Mouse (Mus musculus) embryonic facial prominence, embryonic 14.5 days (tissue): ENCODE measurements around the gene Ripk1. TPM values are rescaled to one million over a fixed set of nuclear protein-coding genes. Genes with fewer than 3 reads are reported as not detected.

Experiments
- ATAC-seq: fragments of 200-750 bp; cut with Nextera tagmentation; 2 replicates; pipeline ENCODE4 v1.8.0; 2017; ENCODE audit warnings: low read depth, moderate number of reproducible peaks, moderate TSS enrichment
- DNase-seq: peaks from one replicate; pipeline ENCODE4 v3.0.0-alpha.2; 2015; ENCODE audit warnings: low spot score
- H3K27ac ChIP-seq: fragments of 300-500 bp; sonication (generic); replicated peaks from 2 replicates; pipeline ENCODE4 v1.5.1; 2014; ENCODE audit warnings: low read depth, mild to moderate bottlenecking, low read length, moderate library complexity
- H3K27me3 ChIP-seq: fragments of 300-500 bp; sonication (generic); replicated peaks from 2 replicates; pipeline ENCODE4 v1.6.1; 2014; ENCODE audit warnings: low read length; ENCODE audit not compliant: control insufficient read depth, insufficient read depth
- H3K36me3 ChIP-seq: fragments of 300-500 bp; sonication (generic); 2 replicates; pipeline ENCODE4 v1.6.1; 2014; ENCODE audit warnings: low read length, mixed read lengths; ENCODE audit not compliant: control insufficient read depth, insufficient read depth
- H3K4me1 ChIP-seq: fragments of 300-500 bp; sonication (generic); 2 replicates; pipeline ENCODE4 v1.6.1; 2014; ENCODE audit warnings: antibody characterized with exemption, low read length; ENCODE audit not compliant: control insufficient read depth, insufficient read depth
- H3K4me2 ChIP-seq: fragments of 300-500 bp; sonication (generic); 2 replicates; pipeline ENCODE4 v1.6.1; 2014; ENCODE audit warnings: low read depth, mild to moderate bottlenecking, low read length, moderate library complexity, mixed read lengths
- H3K4me3 ChIP-seq: fragments of 300-500 bp; sonication (generic); 2 replicates; pipeline ENCODE4 v1.5.1; 2014; ENCODE audit warnings: low read depth, mild to moderate bottlenecking, low read length
- H3K9ac ChIP-seq: fragments of 300-500 bp; sonication (generic); 2 replicates; pipeline ENCODE4 v1.6.1; 2014; ENCODE audit warnings: low read depth, mild to moderate bottlenecking, low read length, moderate library complexity, mixed read lengths
- H3K9me3 ChIP-seq: fragments of 300-500 bp; sonication (generic); 2 replicates; pipeline ENCODE4 v1.6.1; 2016; ENCODE audit warnings: low read length; ENCODE audit not compliant: control insufficient read depth
- WGBS: fragments of 180-500 bp; shearing (Covaris S2); extraction: QIAGEN DNeasy Blood & Tissue Kit; methylation state at CpG from one replicate; pipeline ENCODE4 v1.1.7; 2014; 5-methylcytosine and 5-hydroxymethylcytosine counted together
- polyA plus RNA-seq: library from polyadenylated mRNA; unstranded; fragments of >200 nt; fragmentation: Nextera tagmentation; extraction: Ambion mirVana; gene quantifications from 2 replicates; pipeline ENCODE4 v1.2.1, GENCODE M21; 2014

Gene Ripk1
- polyA plus RNA-seq, 1 experiment from 2014 or later: 18.8 TPM

GRCm38 (mm10) chr13:34077492-34078271 is 75.5 kb downstream of the Ripk1 start, which contains the start of gene Tubb2a:
Tubb2a (minus strand) TSS chr13:34078007.
- peaks cover 12% of the 10 kb centered on the region; the same call in 1 of the 2 replicates for H3K36me3 ChIP-seq
- H3K9me3 ChIP-seq: no peaks in the 10 kb centered on the region
- peak within 1 kb of the TSS; percentile 80 for H3K4me3 ChIP-seq
- DNase-seq (peak; percentile 92), ATAC-seq (peak; percentile 93)
- 2% methylated on average over 31 of the region's 45 CpGs for WGBS
- peak within 1 kb of the TSS; percentile 68; the same call in 1 of the 2 replicates for H3K27ac ChIP-seq
- H3K4me1 ChIP-seq: peaks cover 16% of the 10 kb centered on the region
- H3K4me2 ChIP-seq: peak within 1 kb of the TSS; percentile 92
- peak within 1 kb of the TSS; percentile 86 for H3K9ac ChIP-seq
- H3K27me3 ChIP-seq: no peaks in the 10 kb centered on the region

GRCm38 (mm10) chr13:34078500-34079280 is 76.5 kb downstream of the Ripk1 start:
- H3K4me2 ChIP-seq: peak overlapping the region; percentile 92
- no peaks in the 10 kb centered on the region for H3K27me3 ChIP-seq
- no peak; the same call in 1 of the 2 replicates for ATAC-seq
- H3K4me3 ChIP-seq: peak overlapping the region; percentile 80
- H3K27ac ChIP-seq: peak overlapping the region; percentile 63; the same call in 1 of the 2 replicates
- H3K9ac ChIP-seq: peak overlapping the region; percentile 86; the same call in 1 of the 2 replicates
- no peaks in the 10 kb centered on the region for H3K9me3 ChIP-seq
- peaks cover 16% of the 10 kb centered on the region for H3K4me1 ChIP-seq
- DNase-seq: no peak
- H3K36me3 ChIP-seq: peaks cover 9% of the 10 kb centered on the region; the same call in 1 of the 2 replicates
- WGBS: 35% methylated on average over 16 of the region's 16 CpGs

GRCm38 (mm10) chr13:34079801-34080200 is 77.6 kb downstream of the Ripk1 start:
- H3K36me3 ChIP-seq: peaks cover 9% of the 10 kb centered on the region; the same call in 1 of the 2 replicates
- no peaks in the 10 kb centered on the region for H3K27me3 ChIP-seq
- ATAC-seq (no peak), DNase-seq (no peak)
- H3K27ac ChIP-seq: no peak overlapping the region
- H3K4me2 ChIP-seq: no peak overlapping the region
- no peak overlapping the region for H3K4me3 ChIP-seq
- no peaks in the 10 kb centered on the region for H3K9me3 ChIP-seq
- H3K9ac ChIP-seq: no peak overlapping the region
- peaks cover 16% of the 10 kb centered on the region for H3K4me1 ChIP-seq
- WGBS: 85% methylated on average over 3 of the region's 3 CpGs

- no peak overlapping the region for H3K27ac ChIP-seq
- H3K9me3 ChIP-seq: no peaks in the 10 kb centered on the region
- no peaks in the 10 kb centered on the region for H3K36me3 ChIP-seq
- no peak overlapping the region for H3K4me2 ChIP-seq
- H3K4me1 ChIP-seq: peaks cover 9% of the 10 kb centered on the region
- WGBS: 83% methylated on average over 4 of the region's 4 CpGs
- ATAC-seq (no peak), DNase-seq (no peak)
- no peak overlapping the region for H3K4me3 ChIP-seq
- no peak overlapping the region for H3K9ac ChIP-seq
- no peaks in the 10 kb centered on the region for H3K27me3 ChIP-seq
These were observed 79.8 kb downstream of the Ripk1 start for GRCm38 (mm10) chr13:34081926-34082325.

GRCm38 (mm10) chr13:34084026-34084750 is 82.0 kb downstream of the Ripk1 start:
- Histone ChIP-seq H3K27ac (peak overlapping the region; percentile 35; the same call in 1 of the 2 replicates), H3K27me3 (no peaks in the 10 kb centered on the region)
- ATAC-seq: no peak

More at GRCm38 (mm10) chr13:34084026-34084750, 82.0 kb downstream of the Ripk1 start:
- no peak overlapping the region for H3K4me2 ChIP-seq
- H3K9me3 ChIP-seq: no peaks in the 10 kb centered on the region
- 0 out of 2 replicates have a peak overlapping the region, but pooled peaks have one; percentile 16 for H3K9ac ChIP-seq
- no peaks in the 10 kb centered on the region for H3K36me3 ChIP-seq
- H3K4me1 ChIP-seq: peaks cover 8% of the 10 kb centered on the region
- DNase-seq: no peak
- H3K4me3 ChIP-seq: no peak overlapping the region
- WGBS: 52% methylated on average over 9 of the region's 9 CpGs

Other genes starting within 250 kb of the Ripk1 start
- not detected in 2 replicates for gene Serpinb6e, start 159.0 kb upstream of the Ripk1 start, polyA plus RNA-seq
- 0.38 and 0.41 TPM in 2 replicates for gene Serpinb6c, start 96.7 kb upstream of the Ripk1 start, polyA plus RNA-seq
- 20.0 and 22.0 TPM in 2 replicates for gene Nqo2, start 37.7 kb upstream of the Ripk1 start, polyA plus RNA-seq
- gene Serpinb6a, start 431 bp downstream of the Ripk1 start, polyA plus RNA-seq: 83.5 and 86.4 TPM in 2 replicates
- gene Bphl, start 35.2 kb downstream of the Ripk1 start, polyA plus RNA-seq: 47.2 and 52.6 TPM in 2 replicates
- gene Tubb2a, start 75.6 kb downstream of the Ripk1 start, polyA plus RNA-seq: 268 and 303 TPM in 2 replicates
- 51.3 and 52.1 TPM in 2 replicates for gene Tubb2b, start 128.1 kb downstream of the Ripk1 start, polyA plus RNA-seq
- gene Psmg4, start 160.6 kb downstream of the Ripk1 start, polyA plus RNA-seq: 76.0 and 76.5 TPM in 2 replicates